Mouse (Mus musculus) hematopoietic stem cell, adult 5-6 weeks (primary cell): ENCODE data around the gene Pmch. TPM values are rescaled to one million over a fixed set of nuclear protein-coding genes. Genes with fewer than 3 reads are reported as not detected.

ENCODE experiments used
- ATAC-seq, 2 experiments: fragments of 125-278 bp in 1 of 2; replicated peaks in 1 of 2; 2 replicates each; pipeline ENCODE4 v1.8.0; 2016 to 2017; ENCODE audit warnings: inconsistent platforms in 2 of 2, mild to moderate bottlenecking in 2 of 2, moderate number of reproducible peaks in 2 of 2, low read depth in 1 of 2, moderate TSS enrichment in 1 of 2; ENCODE audit not compliant: low FRiP score in 2 of 2, poor library complexity in 2 of 2, severe bottlenecking in 2 of 2, insufficient read depth in 1 of 2, low TSS enrichment in 1 of 2
- total RNA-seq: library from RNA; stranded (forward); fragments of 172-1452, 232-1000 nt; gene quantifications from 2 replicates; pipeline ENCODE4 v1.2.3, GENCODE M21; 2017

Gene Pmch
- total RNA-seq: not detected in 2 replicates

DNA sequence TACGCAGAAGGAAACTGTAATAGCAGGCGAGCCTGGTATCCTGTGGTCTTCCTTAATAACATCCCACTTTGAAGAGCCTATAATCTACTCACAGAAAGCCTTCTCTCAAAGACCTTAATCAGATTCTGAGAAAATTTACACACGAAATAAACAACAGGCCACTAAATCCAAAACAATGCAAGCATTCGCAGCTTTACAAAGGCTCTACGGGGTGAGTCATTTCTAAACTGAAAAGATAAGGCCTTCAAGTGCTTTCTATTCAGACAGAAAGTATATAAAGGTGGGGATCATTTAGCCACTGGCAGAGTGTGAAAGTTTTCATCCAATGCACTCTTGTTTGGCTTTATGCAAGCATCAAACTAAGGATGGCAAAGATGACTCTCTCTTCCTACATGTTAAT lies at the start of gene Pmch:
Gene Pmch, plus strand, starts transcription at position 301 of the 400 bp plus-strand sequence.
- no peak for ATAC-seq

DNA sequence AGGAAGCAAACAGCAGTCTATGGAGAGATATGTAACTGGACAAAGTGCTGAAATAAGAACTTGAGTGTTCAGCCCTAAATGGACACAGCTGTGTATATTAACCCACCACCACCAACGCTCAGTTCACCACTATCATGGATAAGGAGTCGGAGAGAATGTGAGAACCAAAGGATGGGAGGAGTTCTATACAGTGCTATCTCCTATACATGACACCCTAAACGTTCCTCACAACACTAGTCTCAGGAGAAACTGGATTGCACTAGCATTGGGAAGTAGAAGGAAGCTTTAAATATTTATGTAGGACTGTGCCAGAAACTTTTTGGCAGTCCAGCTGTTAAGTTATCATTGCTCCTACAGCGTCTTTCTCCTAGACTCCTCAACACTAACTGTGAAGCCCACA lies 46.6 kb upstream of the Pmch start:
- ATAC-seq: no peak

DNA sequence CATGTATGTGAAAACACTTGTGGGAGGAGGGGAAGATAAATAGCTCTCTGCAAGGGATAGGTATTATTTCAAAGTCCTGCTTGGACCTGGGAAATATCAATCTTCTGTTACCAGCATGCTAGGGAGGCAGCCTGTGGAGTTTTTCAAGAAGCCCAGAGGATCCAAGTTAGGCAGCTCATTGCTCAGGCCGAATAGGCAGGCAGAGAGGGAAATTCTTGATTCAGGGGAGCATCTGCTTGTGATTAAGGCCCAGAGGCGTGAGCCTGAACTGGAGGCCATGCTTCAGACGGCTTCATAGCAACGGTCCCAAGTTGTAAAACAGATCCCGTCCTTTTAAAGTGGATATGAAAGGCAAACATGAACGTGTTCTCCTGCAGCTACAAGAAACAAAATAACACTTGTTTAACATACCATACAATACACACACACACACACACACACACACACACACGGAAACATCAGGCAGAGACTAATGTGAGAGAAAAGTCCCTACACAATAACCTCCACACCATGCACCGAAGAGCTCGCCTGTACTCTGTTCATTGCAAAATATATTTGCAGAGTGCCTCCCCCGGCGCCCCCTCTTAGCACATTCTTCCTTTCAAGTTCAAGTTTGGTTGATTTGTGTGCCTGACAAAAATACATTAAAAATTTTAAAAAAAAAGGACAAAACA lies 44.6 kb upstream of the Pmch start:
- no peak for ATAC-seq

DNA sequence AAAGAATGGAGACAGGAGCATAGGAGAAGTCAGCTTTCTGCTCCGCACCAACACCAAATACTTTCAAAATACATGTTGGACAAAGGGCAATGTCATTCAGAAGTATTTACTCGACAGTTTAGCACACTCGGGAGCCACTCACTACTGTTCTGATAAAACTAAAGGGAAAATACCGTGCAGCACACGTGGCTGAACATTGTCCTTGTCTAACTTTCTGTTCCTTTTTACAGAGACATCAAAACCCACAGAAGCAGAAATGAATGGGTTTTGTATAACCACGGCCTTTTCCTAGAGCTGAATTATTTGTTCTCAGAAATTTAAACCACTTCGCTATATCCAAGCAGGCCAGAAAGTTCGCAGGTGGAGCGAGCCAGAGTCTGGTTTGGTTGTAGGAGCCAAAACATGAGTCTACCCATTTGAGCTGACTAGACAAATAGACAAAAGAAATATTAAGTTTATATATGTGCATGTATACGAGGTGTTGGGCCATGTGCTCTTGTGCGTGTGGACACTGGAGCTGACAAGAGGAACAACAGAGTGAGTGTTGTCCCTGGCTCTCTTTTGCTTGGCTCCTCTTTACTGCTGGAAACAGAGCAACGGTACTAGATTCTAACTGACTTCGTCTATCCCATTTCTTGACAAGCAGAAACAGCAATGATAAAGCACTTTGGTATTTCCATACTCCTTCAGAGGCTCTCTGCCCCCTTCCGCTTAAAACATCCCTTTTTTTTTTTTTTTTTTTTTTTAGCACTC lies 36.5 kb upstream of the Pmch start:
- peak; percentile 53 to 61 for ATAC-seq

DNA sequence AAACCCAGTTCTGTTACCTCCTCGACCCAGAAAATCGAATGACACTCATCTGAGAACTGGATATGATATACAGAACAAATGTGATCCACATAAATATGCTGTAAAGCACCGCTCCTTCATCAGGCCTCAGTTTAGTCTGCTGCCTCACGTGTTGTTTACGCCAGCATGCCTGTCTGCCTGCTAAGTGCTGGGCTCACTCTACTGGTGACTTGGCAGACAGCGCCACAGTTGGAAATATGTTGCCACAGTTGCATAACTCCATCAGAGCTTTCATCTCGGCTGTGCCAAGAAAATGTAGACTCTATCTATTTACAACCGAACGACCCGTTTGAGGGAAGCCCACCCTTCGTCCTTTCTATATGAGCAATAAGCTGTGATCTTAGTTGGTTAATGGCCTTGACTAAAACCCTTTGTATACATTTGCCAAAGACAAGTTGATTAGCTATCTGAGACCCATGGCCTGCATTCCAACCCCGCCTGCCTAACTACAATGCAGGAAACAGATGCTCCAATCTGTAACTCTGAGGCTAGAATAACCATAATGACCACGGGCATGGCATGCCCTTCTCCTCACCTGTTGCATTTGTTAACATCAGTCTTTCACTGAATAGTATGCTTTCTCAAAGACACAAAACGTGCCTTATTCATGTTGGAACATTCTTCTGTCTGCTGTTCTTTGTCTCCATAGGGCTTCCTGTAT lies 33.8 kb upstream of the Pmch start:
- ATAC-seq: 0 out of 4 replicates have a peak, but pooled peaks of 1 of the 2 experiments have one; percentile 45

DNA sequence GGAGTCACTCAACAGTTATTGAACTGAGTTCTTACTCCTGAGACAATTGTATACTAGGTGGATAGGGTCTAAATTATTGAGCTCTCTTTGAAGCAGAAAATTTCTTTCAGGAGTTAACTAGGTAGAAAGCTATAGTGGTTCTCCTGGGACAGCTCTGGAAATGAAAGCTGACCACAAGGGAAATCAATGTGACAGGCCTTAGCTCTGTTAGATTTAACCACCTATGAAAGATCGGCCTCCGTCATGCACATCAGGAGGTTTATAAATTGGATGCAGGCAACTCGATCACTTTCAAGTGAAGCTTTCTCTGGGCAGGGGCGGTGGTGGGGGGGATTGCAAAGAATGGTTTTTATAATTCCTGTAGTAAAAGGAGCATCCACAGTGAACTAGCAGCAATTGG lies 27.4 kb upstream of the Pmch start:
- no peak for ATAC-seq

DNA sequence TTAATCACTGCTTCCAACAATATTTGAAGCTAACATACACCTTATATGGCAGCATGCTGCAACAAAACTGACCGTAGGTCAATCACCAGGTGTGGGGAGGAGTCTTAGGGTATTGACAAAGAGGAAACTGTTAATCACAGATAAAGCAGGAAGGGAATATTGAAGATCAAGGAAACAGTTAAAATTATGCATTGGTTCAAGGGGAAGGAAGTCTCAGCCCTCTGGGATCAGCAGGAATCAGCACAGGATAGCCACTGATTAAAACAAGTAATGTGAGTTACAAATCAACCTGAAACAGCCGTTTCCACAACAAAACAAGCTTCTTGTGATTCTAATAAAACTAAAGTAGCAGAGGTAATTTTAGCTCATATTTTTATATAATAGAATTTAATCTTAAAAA lies 26.0 kb upstream of the Pmch start:
- ATAC-seq: no peak

DNA sequence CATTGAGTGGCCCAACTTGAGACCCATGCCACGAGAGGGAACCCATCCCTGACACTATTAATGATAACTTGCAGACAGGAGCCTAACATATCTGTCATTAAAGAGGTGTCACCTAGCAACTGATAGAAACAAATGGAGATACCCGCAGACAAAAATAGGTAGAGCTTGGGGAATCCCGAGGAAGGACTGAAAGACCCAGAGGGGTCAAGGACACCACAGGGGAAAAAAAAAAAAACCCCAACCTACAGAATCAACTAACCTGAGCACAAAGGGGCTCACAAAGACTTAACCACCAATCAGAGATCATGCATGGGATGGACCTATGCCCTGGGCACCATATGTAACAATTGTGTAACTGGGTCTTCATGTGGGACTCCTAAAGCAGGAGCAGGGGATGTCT lies 23.5 kb upstream of the Pmch start:
- no peak for ATAC-seq

DNA sequence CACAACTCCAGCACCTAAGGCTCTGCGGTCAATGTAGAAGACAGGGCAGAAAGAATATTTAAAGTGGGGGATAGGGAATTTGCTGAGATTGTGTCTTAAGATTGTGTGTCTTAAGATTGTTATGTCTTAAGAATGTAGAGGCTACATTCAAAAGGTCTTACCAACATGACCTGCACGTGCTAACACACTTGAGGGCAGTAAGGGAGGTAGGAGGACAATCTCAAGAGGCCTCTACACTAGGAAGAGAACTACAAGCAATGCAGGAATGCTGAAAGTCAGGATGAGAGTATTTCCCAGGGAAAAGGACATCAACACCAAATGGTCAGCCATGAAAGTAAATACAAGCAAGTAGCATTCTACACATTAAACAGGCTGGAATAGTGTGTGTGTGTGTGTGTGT lies 15.3 kb downstream of the Pmch start:
- ATAC-seq: no peak

DNA sequence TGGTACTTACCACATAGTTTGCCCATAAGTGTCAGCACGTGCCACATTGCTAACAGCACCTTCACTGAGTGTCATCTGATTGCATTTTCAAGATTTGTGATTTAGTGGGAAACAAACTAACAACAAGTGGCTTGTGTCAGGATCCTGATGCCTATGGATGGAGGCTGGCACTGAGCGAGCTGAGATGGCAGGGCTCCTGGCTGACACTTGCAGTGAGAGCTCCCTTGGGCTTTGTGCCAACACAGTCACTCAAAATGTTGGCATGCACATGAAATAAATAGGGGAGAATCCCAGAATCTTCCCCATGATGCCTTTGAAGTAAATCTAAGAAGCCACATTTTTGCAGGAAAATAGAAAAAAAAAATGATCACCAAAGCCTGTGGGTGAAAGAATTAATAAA lies 22.4 kb downstream of the Pmch start:
- no peak for ATAC-seq

DNA sequence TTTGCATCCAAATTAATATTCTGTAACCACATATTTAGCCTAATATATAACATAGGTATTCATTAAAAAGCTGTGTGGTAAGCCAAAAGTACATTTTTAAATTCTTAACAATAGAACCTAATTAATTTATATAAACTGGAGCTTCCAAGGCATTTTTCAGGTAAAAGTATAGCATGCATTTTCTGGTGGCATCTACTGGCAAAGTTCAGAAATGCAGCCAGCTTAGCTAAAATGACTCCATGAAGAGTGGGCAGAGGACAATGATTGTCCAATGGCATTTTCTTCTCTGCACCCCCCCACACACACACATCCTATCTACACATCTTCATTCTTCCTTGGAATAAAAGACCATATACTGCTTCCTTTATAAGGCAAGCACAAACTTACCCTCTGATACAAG lies 28.8 kb downstream of the Pmch start:
- no peak for ATAC-seq

DNA sequence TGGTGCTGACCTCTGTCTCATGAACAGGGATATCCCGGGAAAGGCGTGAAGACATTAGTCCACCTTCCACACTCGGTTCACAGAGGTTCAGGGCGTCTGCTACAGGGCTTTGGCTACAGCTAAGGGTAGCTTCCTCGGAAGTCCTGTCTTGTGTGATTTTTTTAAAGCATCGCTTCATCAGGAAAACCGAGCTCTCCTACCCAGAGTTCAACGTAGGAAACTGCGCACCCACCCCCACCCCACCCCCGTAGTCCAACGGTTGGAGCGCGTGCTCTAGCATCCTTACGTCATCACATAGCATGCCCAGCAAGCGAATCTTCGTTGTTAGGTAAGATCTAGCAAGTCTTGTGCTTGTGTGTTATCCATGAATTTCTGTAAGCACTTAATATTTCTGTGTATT lies 44.8 kb downstream of the Pmch start:
- no peak for ATAC-seq

Other genes with a start within 250 kb of the Pmch start
- 0.94 and 2.9 TPM in 2 replicates for gene Igf1, start 232.8 kb upstream of the Pmch start, total RNA-seq
- gene Parpbp, start 55.9 kb downstream of the Pmch start, total RNA-seq: 13.7 and 24.8 TPM in 2 replicates
- gene Nup37, start 55.9 kb downstream of the Pmch start, total RNA-seq: 41.5 and 62.3 TPM in 2 replicates
- gene Washc3, start 110.0 kb downstream of the Pmch start, total RNA-seq: 59.0 and 64.4 TPM in 2 replicates